Mouse (Mus musculus) forebrain, embryonic 12.5 days (tissue): ENCODE measurements around the gene Tatdn3. TPM values are rescaled to one million over a fixed set of nuclear protein-coding genes. Genes with fewer than 3 reads are reported as not detected.
"Not testable (repeated sequence)": the region's sequence is repeated elsewhere in the genome, so short reads cannot be mapped to it uniquely, and the experiment has no call there.

Experiments
- ATAC-seq: fragments of 200-750 bp; cut with Nextera tagmentation; 2 replicates; pipeline ENCODE4 v1.8.0; 2017; ENCODE audit warnings: moderate TSS enrichment; ENCODE audit not compliant: low FRiP score
- H3K27ac ChIP-seq: fragments of 300-500 bp; sonication (generic); 2 replicates; pipeline ENCODE4 v1.5.1; 2016; ENCODE audit warnings: mild to moderate bottlenecking
- H3K27me3 ChIP-seq: fragments of 300-500 bp; sonication (generic); 2 replicates; pipeline ENCODE4 v1.6.1; 2016; ENCODE audit warnings: mild to moderate bottlenecking
- H3K36me3 ChIP-seq: fragments of 300-500 bp; sonication (generic); replicated peaks from 2 replicates; pipeline ENCODE4 v1.6.1; 2016; ENCODE audit warnings: mild to moderate bottlenecking
- H3K4me1 ChIP-seq: fragments of 300-500 bp; sonication (generic); 2 replicates; pipeline ENCODE4 v1.6.1; 2016
- H3K4me2 ChIP-seq: fragments of 300-500 bp; sonication (generic); 2 replicates; pipeline ENCODE4 v1.6.1; 2016; ENCODE audit warnings: mild to moderate bottlenecking, moderate library complexity
- H3K4me3 ChIP-seq: fragments of 300-500 bp; sonication (generic); replicated peaks from 2 replicates; pipeline ENCODE4 v1.5.1; 2016; ENCODE audit warnings: mild to moderate bottlenecking
- H3K9ac ChIP-seq: fragments of 300-500 bp; sonication (generic); 2 replicates; pipeline ENCODE4 v1.6.1; 2016; ENCODE audit warnings: mild to moderate bottlenecking
- H3K9me3 ChIP-seq: fragments of 300-500 bp; sonication (generic); 2 replicates; pipeline ENCODE4 v1.6.1; 2016
- WGBS: fragments of 180-500 bp; shearing (Covaris S2); methylation state at CpG from one replicate; pipeline ENCODE4 v1.1.7; 2016; 5-methylcytosine and 5-hydroxymethylcytosine counted together
- polyA plus RNA-seq: library from polyadenylated mRNA; unstranded; fragments of >200 nt; fragmentation: Nextera tagmentation; extraction: Ambion mirVana; gene quantifications from 2 replicates; pipeline ENCODE4 v1.2.1, GENCODE M21; 2016

The Tatdn3 gene
- polyA plus RNA-seq, 1 experiment from 2014 or later: 15.3 TPM

DNA sequence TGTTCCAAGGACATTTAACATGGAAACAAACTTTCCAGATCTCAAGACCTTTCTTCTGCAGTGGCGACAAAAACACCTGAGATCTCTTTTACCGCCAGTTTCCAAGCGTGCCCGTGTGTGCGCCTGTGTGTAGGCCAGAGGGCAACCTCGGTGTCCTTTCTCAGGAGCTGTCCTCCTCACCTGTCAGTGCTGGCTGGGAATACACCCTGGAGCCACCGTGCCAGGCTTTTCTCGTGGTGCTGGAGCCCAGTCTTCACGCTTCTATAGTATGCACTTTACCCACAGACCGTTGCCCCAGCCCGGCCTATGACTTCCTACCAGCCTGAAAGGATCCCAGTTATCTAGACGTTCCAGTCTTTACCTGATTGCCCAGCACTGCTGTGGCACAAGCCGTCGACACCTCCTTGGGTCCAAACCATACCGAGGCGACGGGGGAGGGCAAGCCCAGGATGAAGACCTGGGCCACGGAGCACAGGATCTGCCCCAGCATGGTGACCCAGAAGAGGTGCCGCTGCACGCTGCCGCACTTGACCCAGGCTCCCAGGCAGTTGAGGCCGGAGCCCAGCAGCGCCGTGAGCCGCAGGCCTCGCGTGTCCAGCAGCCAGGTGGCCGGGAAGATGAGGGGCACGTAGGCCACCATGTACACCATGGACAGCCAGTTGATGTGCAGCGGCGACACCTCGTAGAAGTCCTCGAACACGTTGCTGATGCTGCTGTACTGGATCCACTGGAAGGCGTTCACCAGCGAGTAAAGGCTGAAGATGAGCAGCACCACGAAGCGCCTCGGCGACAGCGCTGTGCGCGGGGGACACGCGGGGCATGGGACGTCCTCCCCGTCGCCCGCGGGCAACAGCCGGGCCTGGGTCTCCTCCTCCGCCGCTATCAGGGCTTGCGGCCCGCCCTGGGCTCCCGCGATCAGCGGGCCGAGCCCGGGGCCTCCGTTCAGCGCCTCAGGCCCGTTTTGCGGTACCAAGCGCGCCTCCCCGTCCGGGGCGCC, 37.4 kb downstream of the Tatdn3 start:
- Histone ChIP-seq H3K4me2 (peak overlapping the region; percentile 95), H3K36me3 (peaks cover 7% of the 10 kb centered on the region), H3K4me3 (peak overlapping the region; percentile 84), H3K27me3 (no peaks in the 10 kb centered on the region), H3K9ac (peak overlapping the region; percentile 91), H3K9me3 (no peaks in the 10 kb centered on the region), H3K27ac (peak overlapping the region; percentile 95), H3K4me1 (peaks cover 20% of the 10 kb centered on the region)
- ATAC-seq: no peak; the same call in none of the 2 replicates
- 2% methylated on average over 56 of the region's 69 CpGs for WGBS

DNA sequence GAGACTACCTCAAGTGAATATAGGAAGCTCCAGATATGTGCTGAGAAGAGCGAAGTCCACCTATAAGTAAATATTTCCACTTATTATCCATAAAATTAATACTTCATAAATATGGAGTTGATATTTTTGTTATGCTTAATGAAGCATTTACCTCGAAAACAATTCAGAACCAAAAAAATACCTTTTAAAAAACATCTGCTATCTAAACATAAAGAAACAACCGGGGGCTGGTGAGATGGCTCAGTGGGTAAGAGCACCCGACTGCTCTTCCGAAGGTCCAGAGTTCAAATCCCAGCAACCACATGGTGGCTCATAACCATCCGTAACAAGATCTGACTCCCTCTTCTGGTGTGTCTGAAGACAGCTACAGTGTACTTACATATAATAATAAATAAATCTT, 38.9 kb downstream of the Tatdn3 start:
- not testable (repeated sequence) for H3K9me3 ChIP-seq, H3K27me3 ChIP-seq, H3K4me3 ChIP-seq, H3K36me3 ChIP-seq, ATAC-seq, H3K9ac ChIP-seq, H3K27ac ChIP-seq, H3K4me2 ChIP-seq
- 86% methylated on average over 6 of the region's 6 CpGs for WGBS
- peaks cover 20% of the 10 kb centered on the region for H3K4me1 ChIP-seq

DNA sequence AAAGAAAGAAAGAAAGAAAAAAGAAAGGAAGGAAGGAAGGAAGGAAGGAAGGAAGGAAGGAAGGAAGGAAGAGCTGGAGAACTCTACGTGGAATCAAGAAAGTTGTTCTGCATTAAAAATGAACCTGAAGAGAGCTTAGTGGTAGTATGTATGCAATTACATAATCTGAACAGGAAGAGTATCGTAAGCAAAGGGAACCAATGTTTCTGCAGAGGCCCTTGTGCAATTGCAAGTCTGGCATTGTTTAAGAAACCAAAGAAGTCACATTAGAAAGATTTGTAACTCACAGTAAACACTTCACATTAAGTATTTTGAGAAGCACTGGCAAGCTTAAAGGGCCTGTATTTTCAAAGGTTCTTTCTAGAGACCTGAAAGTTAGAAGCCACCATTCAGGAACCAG, 39.6 kb downstream of the Tatdn3 start:
- no peak overlapping the region for H3K4me3 ChIP-seq
- H3K9ac ChIP-seq: no peak overlapping the region
- WGBS: 91% methylated on average over 2 of the region's 2 CpGs
- no peaks in the 10 kb centered on the region for H3K27me3 ChIP-seq
- no peak overlapping the region for H3K27ac ChIP-seq
- no peak overlapping the region for H3K4me2 ChIP-seq
- H3K4me1 ChIP-seq: peaks cover 20% of the 10 kb centered on the region
- peaks cover 7% of the 10 kb centered on the region for H3K36me3 ChIP-seq
- no peak for ATAC-seq
- H3K9me3 ChIP-seq: no peaks in the 10 kb centered on the region

DNA sequence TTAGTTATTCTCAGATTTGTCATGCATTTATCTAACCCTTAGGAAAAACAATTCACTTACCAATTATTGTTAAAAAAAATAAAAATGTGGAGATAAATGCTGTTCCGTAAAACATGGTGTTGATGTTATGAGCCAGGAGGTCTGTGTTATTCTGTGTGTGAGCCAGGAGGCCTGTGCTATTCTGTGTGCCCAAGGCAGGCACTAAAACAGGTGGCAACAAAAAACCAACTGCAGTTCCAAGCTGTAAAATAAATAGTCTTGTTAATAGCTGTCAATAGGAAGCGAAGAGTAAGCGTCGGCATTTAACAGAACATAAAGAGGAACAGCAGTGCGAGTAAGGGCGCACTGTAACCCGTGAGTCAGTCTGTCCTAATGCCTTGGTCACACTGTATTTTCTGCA, 41.7 kb downstream of the Tatdn3 start:
- H3K27ac ChIP-seq: no peak overlapping the region

DNA sequence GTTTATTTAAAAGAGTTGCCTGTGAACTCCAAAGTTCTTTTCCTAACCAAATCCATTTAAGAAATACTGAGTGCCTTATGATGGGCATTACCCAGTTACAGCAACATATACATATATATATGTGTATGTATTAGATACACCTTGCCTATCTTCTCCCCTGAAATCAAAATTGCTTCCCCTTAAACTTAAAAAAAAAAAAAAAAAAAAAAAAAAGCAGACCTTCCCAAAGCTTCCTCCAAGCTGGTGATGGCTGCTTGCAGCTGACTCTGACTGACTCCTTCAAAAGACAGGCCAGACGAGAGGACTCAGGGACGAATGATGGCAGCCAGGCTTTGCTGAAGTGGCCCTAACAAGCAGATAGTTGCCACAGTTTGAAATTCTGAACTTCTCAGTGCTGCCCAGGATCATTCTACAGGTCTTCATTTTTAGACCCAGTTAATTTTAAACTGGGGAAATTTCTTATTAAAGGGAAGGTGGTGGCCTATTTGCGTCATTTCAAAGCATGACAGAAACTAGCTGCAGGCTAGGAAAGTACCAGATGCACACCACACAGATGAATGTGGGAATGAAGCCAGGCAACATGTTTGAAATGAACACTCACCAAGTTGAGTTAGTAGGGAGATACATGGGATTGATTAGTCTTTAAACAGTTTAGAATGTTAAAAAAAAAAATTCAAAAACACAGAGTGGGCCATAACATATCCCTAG, 42.4 kb downstream of the Tatdn3 start:
- H3K4me3 ChIP-seq: no peak overlapping the region
- H3K36me3 ChIP-seq: peaks cover 7% of the 10 kb centered on the region
- 86% methylated on average over 3 of the region's 3 CpGs for WGBS
- no peak overlapping the region for H3K27ac ChIP-seq
- H3K4me2 ChIP-seq: no peak overlapping the region
- H3K4me1 ChIP-seq: peaks cover 11% of the 10 kb centered on the region
- H3K27me3 ChIP-seq: no peaks in the 10 kb centered on the region
- H3K9me3 ChIP-seq: no peaks in the 10 kb centered on the region
- H3K9ac ChIP-seq: no peak overlapping the region
- ATAC-seq: no peak

More for the DNA sequence above, 41.7 kb downstream of the Tatdn3 start:
- no peak overlapping the region for H3K4me3 ChIP-seq
- peaks cover 12% of the 10 kb centered on the region for H3K4me1 ChIP-seq
- ATAC-seq: no peak
- H3K36me3 ChIP-seq: peaks cover 7% of the 10 kb centered on the region
- H3K27me3 ChIP-seq: no peaks in the 10 kb centered on the region
- WGBS: 92% methylated on average over 7 of the region's 7 CpGs
- no peaks in the 10 kb centered on the region for H3K9me3 ChIP-seq
- H3K9ac ChIP-seq: no peak overlapping the region
- H3K4me2 ChIP-seq: no peak overlapping the region

DNA sequence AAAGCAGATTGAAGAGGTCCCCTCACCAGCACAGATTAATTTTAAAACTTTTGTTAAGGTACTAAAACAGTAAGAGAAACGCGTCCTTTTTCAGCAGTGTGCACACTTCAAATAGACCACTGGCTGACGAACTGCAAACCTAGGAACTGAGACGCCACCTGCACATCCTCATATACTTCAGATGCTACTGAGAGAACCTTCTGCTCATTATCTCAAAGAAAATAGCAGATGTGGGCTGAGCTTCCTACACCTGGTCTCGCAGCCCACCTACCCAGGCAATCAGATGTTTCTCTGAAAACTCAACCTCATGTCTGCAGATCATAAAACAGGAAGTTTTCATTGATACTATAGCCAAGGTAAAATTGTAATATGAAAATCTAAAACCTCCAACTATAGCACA, 42.9 kb downstream of the Tatdn3 start:
- H3K27me3 ChIP-seq: no peaks in the 10 kb centered on the region
- H3K36me3 ChIP-seq: peaks cover 11% of the 10 kb centered on the region
- H3K27ac ChIP-seq: no peak overlapping the region
- no peak overlapping the region for H3K9ac ChIP-seq
- H3K4me3 ChIP-seq: no peak overlapping the region
- no peak for ATAC-seq
- peaks cover 5% of the 10 kb centered on the region for H3K4me1 ChIP-seq
- H3K9me3 ChIP-seq: no peaks in the 10 kb centered on the region
- 93% methylated on average over 5 of the region's 5 CpGs for WGBS
- H3K4me2 ChIP-seq: no peak overlapping the region

DNA sequence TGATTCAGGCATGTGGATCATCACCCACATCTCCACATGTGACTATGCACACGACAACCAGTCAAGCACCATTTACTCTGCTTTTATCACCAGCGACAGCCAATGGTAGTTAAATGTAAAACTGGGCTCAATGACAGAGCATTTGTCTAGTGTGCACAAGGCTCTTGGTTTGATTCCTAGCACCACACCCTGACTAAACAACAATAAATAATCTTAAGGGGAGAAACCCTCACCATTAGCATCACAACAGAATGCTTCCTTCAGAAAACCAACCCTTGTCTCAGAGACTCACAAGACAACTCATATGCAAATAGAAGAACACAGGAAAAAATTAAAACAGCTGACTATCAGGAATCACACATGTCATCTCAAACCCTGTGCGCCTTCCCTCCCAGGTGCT, 48.5 kb downstream of the Tatdn3 start:
- Histone ChIP-seq H3K9ac (no peak overlapping the region), H3K27ac (no peak overlapping the region), H3K4me1 (no peaks in the 10 kb centered on the region), H3K4me2 (no peak overlapping the region), H3K4me3 (no peak overlapping the region), H3K27me3 (no peaks in the 10 kb centered on the region), H3K9me3 (no peaks in the 10 kb centered on the region), H3K36me3 (peaks cover 48% of the 10 kb centered on the region)
- no peak for ATAC-seq
- 95% methylated on average over 3 of the region's 3 CpGs for WGBS

DNA sequence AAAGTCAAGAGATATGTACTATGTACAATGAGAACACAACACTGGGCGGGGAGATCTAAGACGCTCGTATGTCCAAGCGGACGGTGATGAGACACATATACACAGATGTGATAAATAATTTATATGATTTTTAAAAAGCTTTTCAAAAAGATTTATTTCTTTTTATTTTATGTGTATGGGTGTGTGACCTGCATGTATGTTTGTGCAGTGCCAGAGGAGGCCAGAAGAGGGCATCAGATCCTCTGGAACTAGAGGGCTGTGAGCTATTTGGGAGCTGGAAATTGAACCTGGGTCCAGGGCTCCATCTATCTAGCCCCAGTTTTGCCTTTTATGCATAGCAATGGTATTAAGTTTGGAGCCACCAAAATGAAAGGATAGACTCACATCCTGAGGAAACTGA, 54.0 kb downstream of the Tatdn3 start:
- Histone ChIP-seq H3K9ac (no peak overlapping the region), H3K9me3 (0 out of 2 replicates have a peak, but pooled peaks cover 3% of the 10 kb centered on the region), H3K27ac (no peak overlapping the region), H3K36me3 (peaks cover 62% of the 10 kb centered on the region), H3K27me3 (no peaks in the 10 kb centered on the region), H3K4me1 (no peaks in the 10 kb centered on the region), H3K4me3 (no peak overlapping the region), H3K4me2 (no peak overlapping the region)
- ATAC-seq: no peak
- WGBS: 96% methylated on average over 5 of the region's 5 CpGs

DNA sequence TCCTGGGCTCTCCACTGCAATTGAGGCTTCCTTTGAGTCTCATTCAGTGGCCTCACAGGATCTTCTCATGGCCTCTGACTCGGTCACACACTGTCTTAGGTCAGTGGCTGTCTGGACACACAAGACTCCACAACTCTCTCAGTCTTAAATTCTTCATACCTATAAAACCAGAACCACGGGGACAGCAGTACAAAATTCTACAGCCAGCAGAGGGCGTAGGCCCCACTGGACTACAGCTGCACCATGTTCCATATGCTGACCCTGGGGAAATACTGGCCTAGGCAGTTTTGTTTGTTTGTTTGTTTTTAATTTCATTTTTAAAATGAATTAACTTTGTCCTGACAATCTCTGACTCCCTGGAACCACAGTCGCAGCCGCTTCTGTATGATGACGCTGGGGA, 60.5 kb downstream of the Tatdn3 start:
- no peak overlapping the region for H3K27ac ChIP-seq
- no peaks in the 10 kb centered on the region for H3K4me1 ChIP-seq
- 69% methylated on average over 6 of the region's 6 CpGs for WGBS
- ATAC-seq: no peak
- H3K27me3 ChIP-seq: no peaks in the 10 kb centered on the region
- no peak overlapping the region for H3K9ac ChIP-seq
- no peak overlapping the region for H3K4me2 ChIP-seq
- H3K4me3 ChIP-seq: no peak overlapping the region
- 0 out of 2 replicates have a peak, but pooled peaks cover 6% of the 10 kb centered on the region for H3K9me3 ChIP-seq
- peaks cover 7% of the 10 kb centered on the region for H3K36me3 ChIP-seq

DNA sequence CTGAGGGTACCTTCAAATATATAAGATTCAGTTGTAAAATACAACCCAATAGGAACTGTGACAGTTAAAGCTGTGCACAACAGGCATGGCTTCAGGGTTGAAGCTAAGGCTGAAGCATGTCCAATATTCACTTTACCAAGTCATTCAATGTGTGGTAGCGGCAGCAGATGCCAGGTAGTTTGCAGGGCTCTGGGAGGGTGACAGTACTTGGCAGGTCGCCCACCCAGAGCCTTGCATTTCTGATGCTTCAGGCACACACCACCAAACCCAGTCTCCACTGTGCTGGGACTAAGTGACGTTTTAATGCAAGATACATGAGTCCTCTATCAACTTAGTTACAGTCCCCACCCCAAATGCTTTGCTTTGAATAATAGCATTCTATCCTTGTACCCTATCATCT, 62.0 kb downstream of the Tatdn3 start:
- Histone ChIP-seq H3K4me3 (no peak overlapping the region), H3K9ac (no peak overlapping the region), H3K4me2 (no peak overlapping the region), H3K9me3 (0 out of 2 replicates have a peak, but pooled peaks cover 6% of the 10 kb centered on the region), H3K4me1 (no peaks in the 10 kb centered on the region), H3K27ac (no peak overlapping the region), H3K36me3 (0 out of 2 replicates have a peak, but pooled peaks cover 4% of the 10 kb centered on the region), H3K27me3 (no peaks in the 10 kb centered on the region)
- WGBS: 78% methylated on average over 3 of the region's 3 CpGs
- ATAC-seq: no peak

DNA sequence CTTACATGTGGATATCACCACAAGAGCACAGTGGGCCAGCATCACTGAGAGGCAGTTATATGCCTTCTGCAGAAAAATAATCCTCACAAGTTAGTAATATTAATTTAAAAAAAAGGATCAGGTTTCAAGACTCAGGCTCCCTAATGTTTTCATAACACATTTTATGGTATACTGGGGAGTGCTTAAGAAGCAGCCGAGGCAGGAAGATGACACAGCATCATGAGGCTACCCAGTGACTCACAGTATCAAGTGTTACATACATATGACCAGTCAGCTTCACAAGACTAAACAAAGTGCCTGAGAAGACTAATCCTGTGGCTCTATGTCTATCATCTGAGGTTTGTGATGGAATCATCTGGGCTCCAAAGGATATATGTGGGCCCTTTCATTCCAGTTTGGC, 64.7 kb downstream of the Tatdn3 start:
- no peaks in the 10 kb centered on the region for H3K27me3 ChIP-seq
- ATAC-seq: no peak
- H3K4me1 ChIP-seq: no peaks in the 10 kb centered on the region
- no peaks in the 10 kb centered on the region for H3K36me3 ChIP-seq
- no peak overlapping the region for H3K27ac ChIP-seq
- H3K9me3 ChIP-seq: 0 out of 2 replicates have a peak, but pooled peaks cover 6% of the 10 kb centered on the region
- WGBS: 93% methylated on average over 1 of the region's 1 CpGs
- no peak overlapping the region for H3K4me2 ChIP-seq
- no peak overlapping the region for H3K4me3 ChIP-seq
- no peak overlapping the region for H3K9ac ChIP-seq

DNA sequence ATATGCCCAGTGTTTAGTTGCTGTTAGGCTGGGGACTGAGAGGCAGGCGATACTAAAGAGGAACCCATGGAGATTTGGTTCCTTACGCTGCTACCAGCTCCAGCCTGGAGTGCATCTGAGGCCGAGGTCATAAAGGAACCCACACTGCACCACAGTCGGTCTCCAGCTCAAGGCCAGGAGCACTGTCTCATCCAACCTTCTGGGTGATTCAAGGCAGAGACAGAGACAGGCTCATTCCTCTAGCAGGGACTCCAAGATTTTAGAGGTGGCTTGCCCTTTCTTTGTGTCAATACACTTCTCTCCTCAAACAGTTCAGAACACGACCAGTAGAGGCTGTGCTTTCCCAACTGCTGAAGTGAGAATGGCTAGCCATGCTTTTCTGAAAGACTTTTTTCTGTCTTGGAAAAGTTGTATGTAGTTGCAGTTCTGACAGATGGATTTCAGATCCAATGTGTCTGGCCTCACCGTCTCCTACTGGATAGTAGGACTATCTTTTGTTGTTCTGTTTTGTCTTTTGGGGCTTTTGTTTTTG, 66.3 kb downstream of the Tatdn3 start:
- Histone ChIP-seq H3K27ac (no peak overlapping the region), H3K36me3 (no peaks in the 10 kb centered on the region), H3K9me3 (0 out of 2 replicates have a peak, but pooled peaks cover 6% of the 10 kb centered on the region), H3K27me3 (no peaks in the 10 kb centered on the region), H3K4me3 (no peak overlapping the region), H3K4me1 (no peaks in the 10 kb centered on the region), H3K9ac (no peak overlapping the region), H3K4me2 (no peak overlapping the region)
- WGBS: 71% methylated on average over 6 of the region's 6 CpGs
- ATAC-seq: no peak
